Mouse (Mus musculus) lung, adult 2 months (tissue): Measurements from ENCODE around the gene Zswim3.

Experiments
- CTCF ChIP-seq: fragments of 200-500 bp; IDR thresholded peaks from 2 replicates; pipeline ENCODE4 v1.5.1; 2011; ENCODE audit warnings: mild to moderate bottlenecking, low read length, control low read depth; ENCODE audit not compliant: insufficient read depth
- POLR2A ChIP-seq: fragments of 200-500 bp; IDR thresholded peaks from 2 replicates; pipeline ENCODE4 v1.6.1; 2011; ENCODE audit warnings: low read depth, mild to moderate bottlenecking, control low read depth, low read length, borderline replicate concordance; ENCODE audit errors: extremely low read depth

DNA sequence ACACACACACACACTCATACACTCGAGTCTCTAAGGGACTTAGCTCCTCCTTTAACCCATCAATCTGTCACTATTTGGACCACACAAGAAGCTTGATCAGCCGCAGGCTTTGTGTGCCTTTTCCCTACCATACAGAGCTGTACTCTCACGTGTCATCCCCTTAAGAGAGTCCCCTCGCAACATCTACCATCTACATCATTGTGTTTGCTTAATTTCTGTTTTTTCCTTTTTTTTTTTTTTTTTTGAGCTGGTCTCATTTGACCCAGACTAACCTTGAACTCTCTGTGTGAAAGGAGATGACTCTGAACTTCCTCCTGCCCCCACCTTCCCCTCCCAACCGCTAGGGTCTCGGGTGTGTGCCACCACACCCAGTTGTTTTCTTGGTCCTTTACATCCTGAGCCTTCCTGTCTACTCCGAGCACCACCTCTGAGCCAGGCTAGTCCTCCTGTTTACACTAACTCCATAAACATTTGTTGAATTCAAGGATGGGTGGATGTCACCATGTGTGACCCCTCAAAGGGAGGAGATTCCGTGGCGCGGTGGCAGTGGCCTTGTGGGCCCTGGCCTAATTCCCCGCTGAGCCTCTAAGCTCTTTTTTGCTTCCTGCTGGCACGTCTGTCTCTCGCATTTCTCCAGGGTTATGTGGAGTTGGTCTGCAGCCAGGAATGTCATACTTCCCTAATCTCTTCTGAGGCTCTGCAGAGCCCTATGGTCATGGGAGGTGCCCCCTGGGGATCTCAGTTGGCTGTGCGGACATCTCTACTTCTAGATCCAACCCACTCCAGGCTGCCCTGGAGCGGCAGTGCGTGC, 62.0 kb downstream of the Zswim3 start:
- TF ChIP-seq POLR2A, result no peak
- TF ChIP-seq CTCF, result 0 out of 2 replicates have a peak, but pooled peaks have one; percentile 24
